Mouse (Mus musculus): ENCODE measurements around the gene Naip1.
A peak's percentile ranks its signal among the peaks of the same experiment; 100 is the strongest.
"Not testable (repeated sequence)": the region's sequence is repeated elsewhere in the genome, so short reads cannot be mapped to it uniquely, and the experiment has no call there.

The Naip1 gene

DNA sequence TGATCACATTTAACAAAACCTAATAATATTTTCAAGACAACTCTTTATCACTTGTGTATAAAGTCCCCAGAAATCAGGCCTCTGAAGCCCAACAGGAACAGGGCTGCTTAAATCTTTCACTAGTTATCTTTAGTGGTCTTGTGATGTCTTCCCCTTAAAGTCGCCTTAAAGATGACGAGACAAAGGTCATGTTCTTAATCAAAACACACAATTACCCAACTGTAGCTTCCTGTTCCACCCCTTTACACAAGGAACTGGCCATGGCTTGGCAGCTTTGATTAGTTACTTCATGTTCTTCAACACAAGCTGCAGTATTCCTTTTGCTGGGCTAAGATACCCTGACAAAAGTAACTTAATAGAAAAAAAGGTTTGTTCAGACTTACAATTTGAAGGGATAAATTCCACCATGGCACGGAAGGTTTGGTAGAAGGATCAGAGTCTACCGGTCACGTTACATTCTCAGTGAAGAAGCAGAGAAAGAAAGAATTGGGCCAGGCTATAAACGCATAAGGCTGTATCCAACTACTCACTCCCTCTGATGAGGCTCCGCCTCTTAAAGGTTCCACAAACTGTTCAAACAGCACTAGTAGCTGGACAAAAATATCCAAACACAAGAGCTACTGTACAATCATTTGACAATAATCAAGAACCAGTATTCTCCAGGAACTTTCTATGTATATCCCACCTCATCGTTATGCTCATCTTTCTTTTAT is at the start of gene Naip1:
TSS of gene Naip1 (minus strand) at position 455 of the 713 bp plus-strand sequence.
- DNase-seq, result not testable (repeated sequence)

DNA sequence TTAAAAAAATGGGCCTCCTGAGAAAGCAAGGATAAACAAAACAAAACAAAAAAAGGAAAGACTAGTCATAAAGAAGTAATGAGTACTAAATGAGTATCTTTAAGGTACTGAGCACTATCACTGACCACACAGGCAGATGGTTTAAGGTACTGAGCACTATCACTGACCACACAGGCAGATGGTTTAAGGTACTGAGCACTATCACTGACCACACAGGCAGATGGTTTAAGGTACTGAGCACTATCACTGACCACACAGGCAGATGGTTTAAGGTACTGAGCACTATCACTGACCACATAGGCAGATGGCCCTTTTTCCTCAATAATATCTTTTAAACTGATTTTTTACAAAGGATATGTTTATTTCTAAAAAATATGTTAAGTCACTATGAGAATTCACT is 47.0 kb upstream of the Naip1 start:
- not testable (repeated sequence) for DNase-seq

DNA sequence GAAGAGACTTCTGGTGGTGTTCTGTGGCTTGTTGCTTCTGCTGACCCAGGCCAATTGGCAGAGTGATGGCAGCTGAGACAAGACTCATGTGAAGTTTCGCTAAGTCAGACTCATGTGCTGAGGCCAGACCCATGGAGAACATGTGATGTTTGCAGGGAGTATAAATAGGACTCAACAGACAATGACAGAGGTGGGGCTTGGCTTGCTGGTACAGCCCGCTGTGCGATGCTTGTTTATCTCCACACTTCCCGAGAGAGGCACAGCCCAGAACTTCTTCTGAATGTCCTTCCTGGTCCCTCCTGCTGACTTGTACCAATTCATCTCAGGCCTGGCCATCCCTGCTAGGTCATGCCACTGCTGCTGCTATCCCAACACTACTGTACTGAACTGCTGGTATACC is 42.7 kb upstream of the Naip1 start:
- peak; percentile 48 to 76 for DNase-seq

DNA sequence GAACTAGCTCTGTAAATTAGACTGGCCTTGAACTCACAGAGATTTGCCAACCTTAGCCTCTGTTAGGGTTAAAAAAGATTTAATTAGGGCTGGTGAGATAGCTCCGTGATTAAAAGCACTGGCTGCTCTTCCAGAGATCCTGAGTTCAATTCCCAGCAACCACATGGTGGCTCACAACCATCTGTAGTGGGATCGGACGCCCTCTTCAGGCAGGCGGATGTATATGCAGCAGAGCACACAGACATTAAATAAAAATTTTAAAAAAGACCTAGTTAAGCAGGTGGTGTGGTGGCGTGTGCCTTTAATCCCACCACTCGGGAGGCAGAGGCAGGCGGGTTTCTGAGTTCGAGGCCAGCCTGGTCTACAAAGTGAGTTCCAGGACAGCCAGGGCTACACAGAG is 41.7 kb upstream of the Naip1 start:
- not testable (repeated sequence) for DNase-seq

DNA sequence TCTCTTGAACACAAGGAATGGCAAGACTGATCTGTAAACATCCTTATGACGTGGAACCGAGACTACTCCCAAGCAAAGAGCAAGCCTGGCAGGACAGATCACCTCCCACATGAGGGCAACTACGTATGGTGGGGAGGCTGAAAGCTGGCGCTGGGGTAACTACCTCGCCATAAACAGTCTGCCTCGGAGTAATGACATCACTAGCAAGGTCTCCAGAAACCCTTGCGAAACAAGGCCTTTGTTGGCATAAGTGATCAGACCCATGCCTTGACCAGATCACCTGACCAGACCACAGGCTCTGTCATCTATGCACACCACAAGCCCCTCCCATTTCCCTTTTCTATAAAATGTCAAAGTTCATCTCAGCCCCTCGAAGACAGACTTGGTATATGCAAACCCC is 40.6 kb upstream of the Naip1 start:
- DNase-seq, result no peak

DNA sequence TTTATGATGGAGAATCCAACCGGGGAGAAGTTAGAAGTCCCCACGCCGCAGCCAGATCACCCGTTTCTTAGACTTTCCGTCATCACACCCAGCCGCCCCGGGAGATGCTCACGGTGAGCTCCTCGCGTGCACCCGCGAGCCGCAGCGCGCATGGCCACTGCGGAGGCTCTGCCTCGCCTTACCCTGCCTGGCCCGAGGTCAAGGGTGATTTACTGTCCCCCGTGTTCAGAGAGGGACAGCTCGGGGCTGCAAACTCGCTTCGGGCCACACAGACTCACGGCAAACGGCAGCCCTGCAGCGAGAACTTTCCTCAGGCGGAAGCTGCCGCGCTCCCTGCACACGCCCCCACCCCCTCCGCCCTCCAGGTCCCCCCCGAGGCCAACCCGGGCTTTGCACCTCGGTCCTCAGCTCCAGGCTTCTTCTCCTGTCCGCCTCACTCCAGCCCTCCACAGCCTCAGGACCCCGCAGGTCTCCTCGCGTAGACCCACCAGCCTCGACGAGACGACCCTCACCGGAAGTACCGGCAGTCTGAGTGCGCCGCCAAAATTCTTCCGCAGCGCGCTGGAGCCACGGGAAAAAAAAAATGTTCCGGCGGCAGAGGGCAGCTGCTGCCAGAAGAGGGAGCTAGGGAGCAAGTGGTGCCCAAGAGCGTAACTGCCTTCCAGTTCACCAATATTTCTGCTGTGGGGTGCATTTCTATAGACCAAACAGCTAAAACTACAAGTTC is 39.6 kb upstream of the Naip1 start, which contains the start of gene Gtf2h2:
TSS of gene Gtf2h2 (minus strand) at position 519 of the 727 bp plus-strand sequence.
- peak; percentile 88 to 93 for DNase-seq

DNA sequence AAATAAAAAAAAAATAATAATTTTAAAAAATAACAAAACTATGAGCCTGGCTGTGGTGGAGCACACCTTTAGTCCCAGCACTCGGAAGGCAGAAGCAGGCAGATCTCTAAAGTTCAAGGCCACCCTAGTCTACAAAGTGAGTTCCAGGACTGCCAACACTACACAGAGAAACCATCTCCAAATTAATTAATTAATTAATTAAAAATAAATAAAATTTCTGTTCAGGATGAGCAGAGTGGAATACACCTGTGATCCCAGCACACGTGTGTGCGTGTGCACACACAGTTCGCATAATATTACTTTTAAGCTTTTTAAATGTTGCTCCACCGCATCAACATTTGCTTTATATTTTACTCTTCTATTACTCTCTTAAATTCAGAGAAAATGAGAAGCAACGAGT is 39.0 kb upstream of the Naip1 start:
- no peak for DNase-seq

DNA sequence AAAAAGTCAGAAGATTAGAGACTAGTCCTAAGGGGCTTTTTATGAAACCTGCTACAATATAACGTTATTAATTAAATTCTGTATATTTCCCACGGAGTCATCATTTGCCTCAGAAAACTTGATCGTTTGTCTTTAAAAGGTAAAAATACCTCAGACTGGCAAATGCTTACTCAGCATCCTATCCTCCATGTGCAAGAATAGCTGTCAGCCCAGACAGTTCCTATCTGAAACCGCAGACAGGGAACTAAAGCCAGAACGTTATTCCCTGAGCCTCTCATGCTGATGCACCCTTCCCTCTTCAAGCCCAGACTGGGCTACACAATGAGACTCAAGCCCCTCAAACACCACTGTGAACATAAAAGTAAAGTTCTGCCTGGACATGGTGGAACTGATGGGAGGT is 37.8 kb upstream of the Naip1 start:
- DNase-seq, result no peak

DNA sequence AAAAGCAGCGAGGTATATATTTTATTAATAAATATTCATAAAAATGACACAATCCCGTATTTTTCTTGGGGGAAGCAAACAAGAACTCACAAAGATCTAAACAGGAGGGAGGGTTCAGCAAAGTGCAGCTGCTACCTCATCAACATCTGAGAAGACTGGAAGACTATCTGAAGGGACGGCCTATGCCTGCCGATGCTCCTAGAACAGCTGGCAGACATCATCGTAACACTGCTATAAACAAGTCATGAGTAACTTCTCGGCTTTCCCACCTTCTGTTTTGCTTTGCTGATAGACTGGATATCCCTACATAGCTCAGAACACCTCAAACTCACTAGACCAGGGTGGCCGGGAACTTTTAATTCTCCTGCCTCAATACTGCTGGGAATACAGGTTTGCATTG is 30.9 kb upstream of the Naip1 start:
- no peak for DNase-seq

DNA sequence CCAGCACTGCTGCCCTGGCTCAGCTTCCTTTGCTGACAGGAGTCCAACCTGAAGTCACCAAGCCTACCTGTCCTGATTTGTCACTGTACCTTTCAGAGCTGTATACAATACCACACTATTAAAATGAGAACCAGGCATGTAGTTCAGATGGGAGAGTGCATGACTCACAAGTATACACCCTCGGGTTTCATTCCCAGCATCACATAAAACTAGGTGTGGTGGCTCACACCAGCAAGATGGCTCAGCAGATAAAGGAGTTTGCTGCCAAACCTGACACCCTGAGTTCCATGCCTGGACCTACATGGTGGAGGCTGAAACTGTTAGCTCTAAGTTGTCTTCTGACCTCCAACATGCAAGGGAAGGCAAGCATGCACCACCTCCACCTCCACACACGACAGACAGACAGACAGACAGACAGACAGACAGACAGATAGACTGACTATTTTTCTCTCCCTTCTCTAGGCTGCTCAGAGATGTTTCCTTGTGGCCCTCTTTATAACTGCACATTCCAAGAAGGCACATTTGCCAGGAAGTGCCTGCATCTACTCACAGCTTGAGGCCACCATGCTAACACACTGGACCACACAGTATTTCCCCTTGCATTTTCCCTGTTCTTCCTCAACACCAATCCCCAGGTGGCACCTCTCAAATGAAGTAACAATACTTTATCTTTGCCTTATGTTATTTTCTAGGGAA is 11.0 kb upstream of the Naip1 start:
- DNase-seq, result no peak

DNA sequence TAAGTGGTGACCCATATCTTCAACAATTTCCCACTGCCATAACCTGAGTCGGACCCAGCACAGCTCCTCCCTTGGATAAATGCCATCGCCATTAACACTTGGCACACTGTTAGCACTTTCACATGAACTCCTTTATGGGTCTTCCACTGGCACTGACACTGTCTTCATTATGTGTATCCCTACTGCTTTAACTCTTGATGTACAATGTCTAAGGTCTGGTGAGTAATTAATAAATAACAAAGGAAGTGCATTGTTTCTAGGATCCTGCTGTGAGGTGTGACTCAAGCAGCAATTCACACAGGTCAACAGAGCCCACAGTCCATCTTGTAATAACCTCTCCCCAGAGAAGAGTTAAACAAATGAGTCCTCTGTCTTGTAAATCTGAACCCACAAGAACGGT is 8.7 kb upstream of the Naip1 start:
- DNase-seq, result no peak

DNA sequence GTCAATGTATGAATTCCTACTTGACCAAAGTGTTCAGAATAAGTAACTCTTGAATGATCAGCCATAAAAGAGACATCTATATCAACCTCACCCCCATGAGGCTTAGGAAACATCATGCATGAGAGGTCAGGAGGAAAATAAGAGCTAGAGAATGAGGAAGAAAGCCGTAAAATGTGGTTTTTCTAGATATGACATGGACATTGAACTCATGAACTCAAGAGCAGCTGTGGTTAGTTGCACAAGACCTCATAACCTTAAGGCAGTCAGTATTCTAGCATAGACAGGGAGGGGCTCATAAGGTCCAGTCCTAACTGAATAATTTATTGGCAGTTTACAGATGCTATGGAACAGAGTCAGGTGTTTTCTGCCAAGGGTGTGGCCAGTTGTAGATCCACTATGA is 3.2 kb downstream of the Naip1 start:
- no peak for DNase-seq

DNA sequence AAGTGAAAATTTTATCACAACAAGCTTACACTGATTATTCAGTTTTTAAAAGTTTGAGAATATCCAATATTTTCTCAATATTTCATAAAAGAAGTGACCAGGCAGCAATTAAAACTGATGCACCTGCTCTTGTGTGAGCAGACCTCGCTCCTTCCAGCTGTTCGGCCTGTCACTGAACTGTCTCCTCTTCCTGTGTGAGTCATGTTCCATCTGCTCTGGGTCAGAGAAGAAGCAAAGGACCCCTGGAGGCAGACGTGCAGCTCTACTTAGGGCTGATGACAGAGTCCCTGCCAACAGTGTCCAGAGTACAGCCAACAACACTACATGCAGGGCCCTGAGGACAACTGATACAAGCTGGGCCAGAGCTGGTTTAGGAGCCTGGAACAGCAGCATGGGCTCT is 12.6 kb downstream of the Naip1 start:
- DNase-seq, result no peak

DNA sequence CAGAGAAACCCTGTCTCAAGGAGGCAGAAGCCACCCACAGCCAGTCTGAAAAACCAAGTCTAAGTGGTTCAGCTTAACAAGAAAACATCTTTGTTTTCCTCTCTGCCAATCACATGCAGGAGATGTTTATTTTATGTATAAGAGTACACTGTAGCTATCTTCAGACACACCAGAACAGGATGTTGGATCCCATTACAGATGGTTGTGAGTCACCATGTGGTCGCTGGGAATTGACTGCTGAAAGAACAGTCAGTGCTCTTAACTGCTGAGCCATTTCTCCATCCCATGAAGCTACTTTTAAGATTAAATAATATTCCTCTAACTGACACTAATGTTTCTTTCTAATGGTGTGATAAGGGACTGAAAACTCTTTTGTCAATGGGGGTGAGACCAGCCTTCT is 14.0 kb downstream of the Naip1 start:
- no peak for DNase-seq

DNA sequence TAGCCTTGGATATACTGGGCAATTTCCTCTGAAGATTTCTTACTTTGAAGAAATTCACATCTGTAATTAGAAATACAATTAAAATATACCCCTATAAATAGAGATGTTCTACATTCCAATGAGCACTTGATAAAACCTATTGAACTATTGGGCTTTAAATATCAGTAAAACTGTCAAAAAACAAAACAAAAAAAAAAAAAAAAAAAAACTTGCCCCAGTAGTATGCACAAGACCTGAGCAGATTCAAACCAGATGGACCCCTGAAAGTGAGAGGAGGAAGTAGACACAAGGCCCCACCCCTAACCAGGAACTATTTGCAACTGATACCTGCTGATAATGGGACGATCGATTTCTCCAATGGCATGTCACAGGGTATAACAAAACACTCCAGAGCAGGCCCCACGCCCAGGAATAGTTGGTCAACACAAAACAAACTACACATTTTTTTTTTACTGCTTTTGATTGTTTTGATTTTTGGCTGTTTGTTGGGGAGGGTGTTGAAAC is 15.3 kb downstream of the Naip1 start:
- no peak for DNase-seq

DNA sequence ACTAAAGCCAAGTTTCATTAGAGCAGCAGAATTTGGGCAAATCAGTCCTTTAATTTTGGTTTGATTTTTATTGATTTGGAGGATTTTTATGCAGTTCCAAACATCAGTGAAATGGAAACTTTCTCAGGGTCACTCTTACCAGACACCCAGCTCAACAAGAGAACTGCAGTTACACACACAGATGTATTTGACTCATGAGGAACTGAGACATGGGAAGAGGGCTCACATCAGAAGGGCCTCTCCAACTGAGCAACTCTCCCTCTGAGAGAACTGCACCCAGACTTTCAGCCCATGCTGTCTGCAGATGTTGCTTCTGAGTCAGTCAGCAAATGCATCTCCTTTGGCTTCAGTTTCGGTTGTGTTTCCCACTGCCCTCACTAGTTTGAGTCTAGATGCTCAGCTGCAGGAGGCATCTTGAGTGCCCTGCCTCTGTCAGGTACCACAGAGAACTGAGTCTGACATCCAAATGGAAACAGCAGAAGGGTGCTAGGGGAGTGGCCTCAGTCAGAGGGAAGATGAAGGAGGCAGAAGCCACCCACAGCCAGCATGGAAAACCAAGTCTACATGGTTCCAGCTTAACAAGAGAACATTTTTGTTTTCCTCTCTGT is 16.0 kb downstream of the Naip1 start:
- not testable (repeated sequence) for DNase-seq

DNA sequence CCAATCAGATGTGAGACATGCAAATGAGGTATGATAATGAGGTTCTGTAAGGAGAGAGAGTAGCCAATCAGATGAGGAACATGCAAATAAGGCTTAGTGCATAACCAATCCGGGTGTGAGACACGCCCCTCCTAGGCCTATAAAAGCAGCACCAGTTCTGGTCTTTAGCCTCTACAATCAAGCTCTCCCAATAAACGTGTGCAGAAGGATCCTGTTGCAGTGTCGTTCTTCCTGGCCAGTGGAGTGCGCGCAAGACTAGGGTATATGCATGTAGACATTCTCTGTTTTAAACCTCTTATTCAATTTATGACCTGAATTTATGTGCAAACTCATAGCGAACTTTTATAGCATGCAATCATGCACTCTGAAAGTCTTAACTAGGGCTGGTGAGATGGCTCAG is 32.7 kb downstream of the Naip1 start:
- DNase-seq, result not testable (repeated sequence)

DNA sequence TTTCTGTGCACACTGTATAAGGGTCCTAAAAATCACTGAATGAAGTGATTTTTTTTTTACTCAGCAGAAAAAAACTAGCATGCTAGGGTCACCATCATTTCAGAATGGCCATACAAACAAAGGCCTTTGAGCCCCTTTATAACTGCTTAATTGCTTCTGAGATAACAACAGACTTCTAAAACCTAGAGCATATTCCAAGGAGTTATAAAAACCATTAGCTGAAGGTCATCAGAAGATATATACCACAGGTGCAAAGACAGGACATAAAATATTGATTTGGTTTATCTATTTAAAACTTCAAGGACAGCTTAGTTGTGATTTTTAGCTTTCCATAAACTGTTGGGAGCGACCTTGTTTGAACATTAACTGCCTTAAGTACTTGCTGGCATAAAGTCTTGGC is 38.2 kb downstream of the Naip1 start:
- no peak for DNase-seq

DNA sequence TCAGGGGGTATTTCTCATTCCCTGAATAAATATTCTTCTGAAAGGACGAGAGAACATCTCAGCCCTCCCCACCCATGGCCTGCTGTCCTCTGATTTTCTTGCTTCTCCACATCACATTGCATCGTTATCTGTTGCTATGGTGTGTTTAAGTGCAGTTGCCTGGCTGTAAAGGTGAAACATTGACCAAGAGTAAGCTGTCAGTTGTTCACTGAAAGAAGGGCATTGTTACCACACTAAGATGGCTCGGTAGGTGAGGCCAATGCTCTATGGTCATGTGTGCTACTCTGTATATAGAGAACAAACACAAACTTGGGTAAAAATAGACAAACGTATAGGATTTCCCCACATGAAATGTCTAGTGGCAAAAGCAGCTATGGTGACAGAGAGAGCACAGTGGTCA is 42.8 kb downstream of the Naip1 start:
- no peak for DNase-seq

DNA sequence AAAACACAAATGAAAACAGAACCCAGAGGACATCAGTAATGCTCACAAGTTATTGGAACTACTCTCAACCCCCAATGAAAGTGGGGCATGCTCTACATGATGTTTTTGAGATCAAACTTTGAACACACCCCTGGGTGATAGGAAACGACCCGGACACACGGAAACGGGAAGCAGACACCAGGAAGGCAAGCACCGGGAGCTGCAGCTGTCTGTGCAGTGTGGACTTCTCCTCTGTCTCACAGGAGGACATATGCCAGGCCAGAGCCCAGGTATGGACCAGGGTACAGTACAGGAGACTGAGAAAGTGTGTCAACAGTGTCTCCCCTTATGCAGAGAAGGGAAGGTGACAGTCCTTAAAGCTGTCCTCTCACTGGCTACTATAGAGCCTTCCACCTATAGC is 43.5 kb downstream of the Naip1 start:
- no peak for DNase-seq

DNA sequence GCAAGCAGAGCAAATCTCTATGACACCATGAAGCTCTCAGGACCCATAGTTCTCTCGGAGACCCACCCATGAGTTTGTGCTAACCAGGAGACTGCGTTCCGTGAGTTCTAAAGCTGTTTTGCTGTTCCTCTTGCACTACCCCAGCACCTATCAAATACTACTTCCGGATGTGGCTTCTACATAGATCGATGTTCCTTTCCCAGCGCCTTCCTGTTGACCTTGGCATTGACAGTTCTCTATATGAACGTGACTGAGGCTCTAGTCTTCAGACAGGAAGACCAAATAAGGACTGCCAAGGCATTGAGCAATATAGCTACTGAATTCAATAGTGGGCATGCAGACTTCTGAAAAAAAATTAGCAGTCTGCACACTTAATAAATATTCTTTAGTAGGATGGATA is 44.4 kb downstream of the Naip1 start:
- DNase-seq, result no peak

DNA sequence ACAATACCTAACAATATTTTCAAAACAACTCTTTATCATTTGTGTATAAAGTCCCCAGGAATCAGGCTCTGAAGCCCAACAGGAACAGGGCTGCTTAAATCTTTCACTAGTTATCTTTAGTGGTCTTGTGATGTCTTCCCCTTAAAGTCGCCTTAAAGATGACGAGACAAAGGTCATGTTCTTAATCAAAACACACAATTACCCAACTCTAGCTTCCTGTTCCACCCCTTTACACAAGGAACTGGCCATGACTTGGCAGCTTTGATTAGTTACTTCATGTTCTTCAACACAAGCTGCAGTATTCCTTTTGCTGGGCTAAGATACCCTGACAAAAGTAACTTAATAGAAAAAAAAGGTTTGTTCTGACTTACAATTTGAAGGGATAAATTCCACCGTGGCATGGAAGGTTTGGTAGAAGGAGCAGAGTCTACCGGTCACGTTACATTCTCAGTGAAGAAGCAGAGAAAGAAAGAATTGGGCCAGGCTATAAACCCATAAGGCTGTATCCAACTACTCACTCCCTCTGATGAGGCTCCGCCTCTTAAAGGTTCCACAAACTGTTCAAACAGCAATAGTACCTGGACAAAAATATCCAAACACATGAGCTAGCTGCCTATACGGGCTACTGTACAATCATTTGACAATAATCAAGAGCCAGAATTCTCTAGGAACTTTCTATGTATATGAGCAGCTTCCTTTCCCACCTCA is 49.6 kb downstream of the Naip1 start:
- DNase-seq, result not testable (repeated sequence)

DNA sequence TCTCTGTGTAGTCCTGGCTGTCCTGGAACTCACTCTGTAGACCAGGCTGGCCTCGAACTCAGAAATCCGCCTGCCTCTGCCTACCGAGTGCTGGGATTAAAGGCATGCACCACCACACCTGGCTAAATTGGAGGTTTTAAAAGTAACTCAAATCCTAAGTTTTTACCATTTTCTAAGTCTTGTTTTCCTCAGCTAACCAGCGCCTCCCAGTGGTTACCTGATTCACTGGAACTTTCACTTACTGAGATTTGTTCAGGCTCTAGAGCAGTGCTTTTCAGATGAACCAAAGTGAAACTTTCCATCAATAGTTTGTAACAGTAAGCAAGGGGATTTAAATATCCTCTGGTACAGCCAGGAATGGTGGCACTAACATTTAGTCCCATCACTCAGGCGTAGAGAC is 61.6 kb downstream of the Naip1 start:
- DNase-seq, result peak in 1 of 2 experiments; percentile 22
